Mouse (Mus musculus) adrenal gland, postnatal 0 days (tissue): ENCODE measurements around the gene 4921539E11Rik. TPM values are rescaled to one million over a fixed set of nuclear protein-coding genes. Genes with fewer than 3 reads are reported as not detected.

Source experiments
- polyA plus RNA-seq: library from polyadenylated mRNA; unstranded; fragments of >200 nt; fragmentation: Nextera tagmentation; extraction: Ambion mirVana; gene quantifications from 2 replicates; pipeline ENCODE4 v1.2.1, GENCODE M21; 2015

Gene 4921539E11Rik
- not detected in 2 replicates for polyA plus RNA-seq

DNA sequence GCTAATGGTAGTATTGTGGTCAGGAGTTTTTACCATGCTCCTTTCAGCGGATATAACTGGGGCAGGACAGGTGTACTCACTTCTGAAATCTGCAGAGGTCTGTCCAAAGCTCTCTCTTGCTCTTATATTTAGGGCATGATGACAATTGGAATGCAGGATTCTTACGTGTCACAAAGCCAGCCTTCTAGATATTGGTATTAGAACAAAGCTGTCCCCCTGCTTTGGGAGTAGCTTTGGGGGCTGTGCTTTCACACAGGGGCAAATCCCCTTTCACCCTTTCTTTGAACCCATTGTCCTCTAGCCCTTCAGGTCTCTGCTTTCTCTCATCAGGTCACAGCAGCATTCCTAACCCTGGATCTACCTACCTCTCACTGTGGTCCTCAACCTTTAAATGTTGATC is at the start of gene 4921539E11Rik:
TSS of gene 4921539E11Rik (minus strand) at position 101 of the 400 bp plus-strand sequence.

DNA sequence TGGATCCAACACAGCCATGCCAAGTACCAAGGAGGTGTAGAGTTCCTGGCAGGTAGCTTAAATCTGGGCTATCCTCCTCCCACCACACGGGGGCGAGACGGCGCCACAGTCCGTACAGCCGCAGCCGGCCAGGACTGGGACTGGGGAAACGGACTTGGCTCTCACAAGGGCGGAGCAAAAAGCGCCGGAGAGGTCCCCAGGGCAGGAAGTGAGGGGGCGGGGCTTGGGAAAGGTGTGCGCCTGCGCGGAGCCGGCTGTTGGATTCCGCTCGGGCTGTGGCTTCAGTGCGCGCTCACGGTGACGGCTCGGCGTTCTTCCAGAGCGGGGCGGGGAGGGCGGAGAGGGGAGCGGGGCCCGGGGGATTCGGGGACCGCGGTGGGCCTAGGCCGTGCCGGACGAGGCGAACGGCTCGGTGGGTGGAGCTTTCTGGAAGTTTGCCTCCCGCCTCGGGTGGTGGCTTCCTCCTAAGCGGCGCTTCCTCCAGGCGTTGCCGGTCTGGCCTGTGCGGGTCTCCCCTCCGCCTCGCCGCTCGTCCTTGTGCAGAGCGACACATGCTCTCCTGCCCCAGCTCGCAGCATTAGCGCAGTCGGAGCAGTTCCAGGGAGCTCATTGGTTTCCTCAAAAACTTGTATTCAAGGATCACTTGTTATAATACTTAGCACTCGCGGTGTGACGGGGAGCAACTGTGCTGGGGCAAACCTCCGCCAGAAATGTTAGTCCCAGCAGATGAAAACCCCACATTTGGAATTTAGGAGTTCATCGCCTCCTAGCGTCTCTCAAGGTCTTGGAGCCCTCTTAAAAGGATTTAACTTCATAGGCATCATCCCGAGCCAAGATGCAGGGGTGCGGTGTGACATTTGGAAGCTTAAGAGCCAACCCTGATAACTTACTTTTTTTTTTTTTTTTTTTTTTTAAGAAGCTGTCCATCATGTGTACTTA is 23.2 kb upstream of the 4921539E11Rik start, which contains the start of gene Oma1:
TSS of gene Oma1 (plus strand) at position 226 of the 939 bp plus-strand sequence.

DNA sequence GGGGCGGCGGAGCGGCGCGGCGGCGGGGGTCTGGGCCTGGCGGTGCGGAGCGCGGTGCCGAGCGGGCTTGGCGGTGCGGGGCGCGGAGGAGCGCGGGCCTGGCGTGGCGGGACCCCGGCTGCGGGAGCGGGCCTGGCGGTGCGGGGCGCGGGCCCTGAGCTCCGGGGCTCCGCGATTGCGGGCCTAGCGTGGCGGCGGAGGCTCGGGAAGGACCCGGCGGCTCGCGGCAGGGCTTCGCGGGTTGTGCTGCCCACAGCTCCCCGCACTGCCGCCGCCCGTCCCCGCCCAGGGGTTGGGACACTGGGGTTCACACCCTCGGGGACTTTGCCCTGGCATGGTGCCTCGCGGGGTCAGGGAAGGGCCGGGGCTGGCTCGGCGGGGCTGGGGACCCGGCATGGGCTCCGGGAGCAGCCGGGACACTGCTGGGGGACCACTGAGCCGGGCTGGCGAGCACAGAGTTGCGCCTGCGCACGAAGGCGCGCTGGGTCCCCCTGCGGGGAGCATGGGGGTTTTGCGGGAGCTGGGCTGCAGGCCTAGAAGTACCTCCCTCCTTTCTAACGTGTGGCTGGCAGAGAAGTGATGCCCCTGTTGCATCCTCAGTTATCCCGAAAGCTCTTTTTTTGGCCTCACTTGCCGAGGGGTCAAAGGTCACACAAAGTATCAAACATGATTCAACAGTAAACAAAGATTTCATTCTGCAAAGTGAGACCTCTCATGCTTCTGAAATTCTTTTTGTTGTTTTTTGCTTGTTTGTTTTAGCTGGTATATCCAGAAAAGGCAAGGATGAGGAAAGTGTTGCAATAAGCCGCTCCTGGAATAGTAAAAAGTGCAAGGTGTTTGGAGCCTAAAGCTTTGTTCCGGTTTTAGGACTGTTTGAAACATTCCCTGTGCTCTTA is 75.5 kb downstream of the 4921539E11Rik start, which contains the start of gene Slc35d1:
TSS of gene Slc35d1 (minus strand) at position 240 of the 896 bp plus-strand sequence.

Other genes starting within 250 kb of the 4921539E11Rik start
- 38.3 and 49.6 TPM in 2 replicates for gene Mier1, start 176.5 kb downstream of the 4921539E11Rik start, polyA plus RNA-seq
- gene Wdr78, start 176.3 kb downstream of the 4921539E11Rik start, polyA plus RNA-seq, result 0.99 and 1.5 TPM in 2 replicates
- 5.3 and 5.5 TPM in 2 replicates for gene Slc35d1, start 75.7 kb downstream of the 4921539E11Rik start, polyA plus RNA-seq
- 9.8 and 18.7 TPM in 2 replicates for gene Oma1, start 22.9 kb upstream of the 4921539E11Rik start, polyA plus RNA-seq